Mouse (Mus musculus) spleen, adult 18-20 months (tissue): ENCODE measurements at regions not wholly inside any gene's neighbourhood (a gene's known extent, or its start where the extent isn't known, plus 50 kb on each side); places are given as distances from the start of the nearest gene placed in this dataset.
"Not testable (repeated sequence)": the region's sequence is repeated elsewhere in the genome, so short reads cannot be mapped to it uniquely, and the experiment has no call there.

Experiments
- DNase-seq, 2 experiments: peaks; one replicate each; pipeline ENCODE4 v3.0.0; 2022; ENCODE audit warnings: mixed read lengths in 2 of 2

DNA sequence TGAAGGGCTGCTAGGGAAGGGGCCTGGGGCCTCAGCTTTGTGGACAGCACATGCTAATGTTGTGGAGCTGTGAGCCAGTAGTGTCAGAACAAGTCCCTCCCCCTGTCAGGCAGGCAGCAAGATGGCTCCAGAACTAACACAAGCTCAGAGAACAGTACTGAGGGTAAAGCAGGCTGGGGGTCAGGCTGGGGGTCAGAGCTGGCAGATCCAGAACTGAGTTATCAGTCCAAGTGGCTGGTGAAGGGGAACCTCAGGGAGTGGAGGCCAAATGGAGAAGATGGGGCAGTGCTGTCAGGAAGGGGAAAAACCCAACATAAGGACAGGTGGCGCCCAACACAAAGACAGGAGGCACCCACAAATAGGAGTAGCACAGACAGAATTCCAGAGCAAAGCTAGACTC, 985.1 kb downstream of the 4930447A16Rik start:
- DNase-seq: no peak

GRCm38 (mm10) chr15:38412481-38412880, 987.1 kb downstream of the 4930447A16Rik start:
- no peak for DNase-seq

DNA sequence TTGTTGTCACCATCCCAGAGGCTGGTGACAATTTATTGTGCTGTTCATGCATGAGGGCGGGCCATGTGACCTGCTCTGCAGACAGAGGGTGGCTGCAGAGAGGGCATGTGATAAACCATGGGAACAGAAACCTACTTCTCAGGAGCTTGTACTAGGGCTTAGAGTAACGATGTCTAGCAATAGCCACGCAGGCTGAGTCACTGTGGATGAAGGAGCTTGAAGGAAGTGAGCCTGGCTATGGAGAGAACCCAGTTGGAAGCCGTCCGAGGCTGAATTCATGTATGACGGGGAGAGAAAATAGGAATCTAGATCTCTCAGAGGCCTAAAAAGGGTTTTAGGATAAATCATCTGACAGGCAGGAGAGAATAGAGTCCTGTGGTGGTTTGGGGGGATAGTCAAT, 988.0 kb downstream of the 4930447A16Rik start:
- no peak for DNase-seq

DNA sequence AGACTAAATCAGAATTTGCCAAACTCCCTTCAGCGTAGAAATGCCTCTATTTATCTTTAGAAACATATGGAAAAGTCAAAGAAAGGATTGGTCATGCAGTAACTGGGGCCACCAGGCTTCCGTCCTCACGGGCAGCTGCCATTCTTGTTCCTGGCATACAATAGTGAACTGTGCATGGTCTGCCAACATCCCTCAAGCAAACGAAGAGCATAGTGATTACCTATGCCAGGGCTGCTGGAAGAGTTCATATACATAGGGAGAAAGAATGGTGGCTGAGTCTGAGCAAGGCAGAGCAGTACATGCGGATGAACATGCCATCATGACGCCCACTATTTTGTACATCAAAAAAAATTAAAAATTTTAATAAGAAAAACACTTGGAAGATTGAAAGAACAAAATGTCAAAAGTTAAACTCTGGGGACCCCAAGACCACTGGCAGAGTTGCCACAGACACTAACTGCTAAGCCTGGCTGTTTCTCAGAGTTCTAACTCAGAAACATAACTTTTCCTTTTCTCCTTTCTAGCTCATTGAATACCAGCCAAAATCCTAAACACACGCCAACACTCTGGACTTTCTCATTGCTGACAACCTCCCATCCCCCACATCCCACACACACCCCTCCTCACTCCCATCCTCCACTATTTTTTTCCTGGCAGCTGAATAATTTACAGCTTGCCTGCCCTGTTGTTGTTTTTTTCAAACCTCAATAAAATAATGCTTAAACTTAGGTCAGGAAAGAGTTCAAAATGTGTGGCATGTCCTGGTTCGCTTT, 989.1 kb downstream of the 4930447A16Rik start:
- DNase-seq: no peak

DNA sequence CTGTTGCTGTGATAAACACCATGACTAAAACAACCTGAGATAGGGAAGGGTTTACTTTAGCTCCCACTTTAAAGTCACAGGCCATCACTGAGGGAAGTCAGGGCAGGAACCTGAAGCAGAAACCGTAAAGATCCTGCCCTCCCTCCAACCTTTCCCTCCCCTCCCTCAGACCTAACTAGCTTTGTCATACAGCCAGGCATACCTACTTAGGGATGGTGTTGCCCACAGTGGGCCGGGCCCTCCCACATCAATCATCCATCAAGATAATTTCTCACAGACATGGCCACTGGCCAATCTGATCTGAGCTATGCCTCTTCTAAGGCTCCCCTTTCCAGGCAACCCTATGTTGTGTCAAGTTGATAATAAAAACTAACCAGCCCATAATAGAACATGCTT, 989.7 kb downstream of the 4930447A16Rik start:
- no peak for DNase-seq

DNA sequence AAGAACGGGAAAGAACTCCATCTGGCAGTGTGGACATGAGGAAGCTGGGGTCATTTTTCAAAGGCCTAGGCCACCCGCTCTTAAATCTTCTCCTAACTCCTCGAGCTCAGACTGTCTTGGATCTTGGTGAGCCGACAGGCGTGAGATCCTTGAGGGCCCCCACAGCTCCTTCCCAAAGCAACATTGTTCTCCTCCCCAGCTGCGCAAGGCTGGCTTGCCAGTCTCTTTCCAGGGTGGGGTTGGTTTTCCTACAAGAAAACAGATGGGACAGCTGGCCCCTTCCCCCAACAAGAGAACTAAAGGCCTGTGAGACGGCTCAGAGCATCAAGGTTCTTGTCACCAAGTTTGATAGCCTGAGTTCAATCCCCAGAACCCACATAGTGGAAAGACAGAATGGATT, 994.3 kb downstream of the 4930447A16Rik start:
- no peak for DNase-seq

DNA sequence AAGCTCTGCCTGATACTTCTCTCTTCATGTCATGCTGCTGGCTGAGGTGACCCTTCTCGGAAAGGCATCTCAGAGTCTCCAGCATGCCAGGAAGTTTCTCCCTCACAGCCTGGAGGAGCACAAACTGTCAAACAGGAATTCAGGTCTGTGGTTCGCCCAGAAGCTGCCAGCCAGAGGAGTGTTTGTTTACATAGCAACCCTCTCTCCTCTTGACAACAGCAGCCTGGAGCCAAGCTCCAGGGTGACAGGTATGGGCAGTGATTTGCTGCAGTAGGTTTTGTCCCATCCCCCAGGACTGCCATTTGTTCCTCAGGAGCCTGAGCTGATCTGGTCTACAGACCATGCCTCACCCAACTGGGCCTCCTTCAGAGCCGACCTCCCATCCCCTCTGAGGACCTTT, 995.4 kb downstream of the 4930447A16Rik start:
- DNase-seq: no peak

- no peak for DNase-seq
Observed at GRCm38 (mm10) chr15:38422741-38423140, 997.4 kb downstream of the 4930447A16Rik start.

DNA sequence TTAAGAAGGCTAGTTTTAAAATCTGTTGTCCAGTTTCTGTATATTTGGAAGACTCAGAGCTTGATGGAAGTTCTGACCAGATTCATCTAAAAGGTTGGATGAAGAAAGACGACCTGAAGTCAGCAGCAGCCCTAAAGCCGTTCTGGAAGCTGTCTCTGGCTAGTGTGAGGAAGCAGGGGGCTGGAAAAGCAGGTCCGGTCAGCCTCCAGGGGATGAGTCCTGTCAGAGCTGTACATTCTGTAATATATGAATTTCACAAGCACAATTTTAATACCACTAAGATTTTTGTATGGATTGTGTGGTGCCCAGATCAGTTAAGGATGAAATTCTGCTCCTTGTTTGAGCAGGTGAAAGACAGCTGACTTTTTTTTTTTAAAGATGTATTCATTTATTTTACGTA, 1000.2 kb downstream of the 4930447A16Rik start:
- no peak for DNase-seq

DNA sequence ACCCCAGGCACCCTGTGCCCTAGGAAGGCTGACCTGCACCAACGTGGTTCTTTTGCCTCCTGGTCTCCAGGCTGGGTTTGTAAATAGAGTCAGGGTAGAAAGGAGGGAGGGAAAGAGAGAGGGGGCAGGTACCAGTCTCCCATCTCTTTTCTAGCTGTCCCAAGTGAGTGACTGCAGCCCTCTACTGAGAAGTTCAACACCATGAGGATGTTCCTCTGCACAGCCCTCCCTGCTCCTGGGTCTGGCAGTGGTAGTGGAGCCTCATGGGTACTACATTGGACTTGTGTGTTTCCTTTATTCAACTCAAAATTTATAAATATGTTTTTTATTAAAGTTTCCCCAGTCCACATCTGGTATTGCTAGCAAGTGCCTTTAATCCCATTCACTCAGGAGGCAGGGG, 1002.6 kb downstream of the 4930447A16Rik start:
- no peak for DNase-seq

DNA sequence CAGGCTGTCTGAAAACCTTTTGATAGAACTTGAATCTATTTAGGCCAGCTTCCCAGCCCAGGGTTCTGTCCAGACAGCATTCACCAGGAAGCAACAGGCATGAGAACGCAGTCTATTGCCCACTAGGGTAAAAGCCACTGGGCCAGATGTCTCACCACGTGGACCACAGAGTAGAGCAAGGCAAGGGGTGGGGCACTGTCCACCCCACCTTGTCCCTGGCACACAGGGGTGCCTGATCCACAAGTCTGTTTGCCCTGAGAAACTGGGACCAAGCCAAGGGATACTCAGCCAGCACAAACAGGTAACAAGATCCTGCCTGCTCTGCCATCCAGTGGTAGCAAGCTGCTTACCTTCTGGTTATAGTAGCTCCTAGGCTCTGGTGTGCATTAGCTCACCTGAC, 1006.3 kb downstream of the 4930447A16Rik start:
- DNase-seq: no peak

DNA sequence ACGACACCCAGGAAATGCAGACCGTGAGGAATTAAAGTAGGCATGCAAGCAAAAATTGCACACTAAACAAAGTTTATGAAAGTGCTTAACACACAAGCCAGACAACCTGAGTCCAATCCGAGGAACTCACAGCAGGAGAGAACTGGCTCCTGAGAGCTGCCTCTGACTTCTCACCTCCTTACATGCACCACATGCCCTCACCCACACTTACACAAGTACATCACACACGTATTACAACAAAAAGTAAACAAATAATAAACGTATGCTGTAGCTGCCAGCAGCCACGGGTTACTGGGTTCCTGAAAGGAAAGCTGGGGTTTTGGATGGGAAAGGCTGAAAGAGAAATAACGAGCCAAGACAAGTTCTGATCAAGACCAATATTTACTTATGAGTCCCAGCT, 1008.0 kb downstream of the 4930447A16Rik start:
- DNase-seq: no peak

DNA sequence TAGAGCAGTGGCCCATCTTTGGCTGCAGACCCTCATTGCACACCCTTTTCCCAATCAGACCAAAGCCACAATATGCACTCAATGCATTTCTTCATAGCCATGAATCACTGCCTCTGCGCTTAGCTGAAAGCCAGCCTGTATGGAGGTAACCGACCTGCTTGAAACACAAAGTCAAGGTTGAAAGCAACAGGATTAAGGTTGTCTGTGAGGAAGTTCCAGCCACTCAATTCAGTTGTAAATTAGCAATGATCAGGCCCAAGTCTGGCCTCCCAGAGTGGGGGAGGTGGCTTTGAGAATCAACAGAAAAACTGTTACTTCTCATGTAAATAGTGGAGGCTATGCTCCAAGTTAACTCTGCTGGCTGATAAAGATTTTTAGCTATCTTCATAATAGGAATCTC, 1008.9 kb downstream of the 4930447A16Rik start:
- DNase-seq: not testable (repeated sequence)
